Mouse (Mus musculus): ENCODE results near the gene Bach1.
"Not testable (repeated sequence)": the region's sequence is repeated elsewhere in the genome, so short reads cannot be mapped to it uniquely, and the experiment has no call there.

Gene Bach1

DNA sequence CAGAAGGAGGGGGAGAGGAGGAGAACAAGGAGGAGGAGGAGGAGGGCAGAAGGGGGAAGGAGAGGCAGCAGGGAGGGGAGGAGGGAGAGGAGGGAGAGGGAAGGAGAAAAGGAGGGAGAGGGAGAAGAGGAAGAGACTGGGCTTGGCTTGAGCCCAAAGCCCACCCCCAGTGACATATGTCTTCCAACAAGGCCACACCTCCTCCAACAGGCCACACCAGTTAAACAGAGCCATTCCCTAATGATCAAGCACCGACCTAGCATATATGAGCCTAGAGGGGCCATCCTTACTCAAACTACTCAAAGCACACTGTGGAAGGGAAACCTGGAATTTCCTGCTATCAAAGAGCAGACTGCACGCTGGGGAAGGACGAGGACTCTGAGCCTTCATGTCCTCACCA lies 16.9 kb upstream of the Bach1 start:
- no peak for DNase-seq

DNA sequence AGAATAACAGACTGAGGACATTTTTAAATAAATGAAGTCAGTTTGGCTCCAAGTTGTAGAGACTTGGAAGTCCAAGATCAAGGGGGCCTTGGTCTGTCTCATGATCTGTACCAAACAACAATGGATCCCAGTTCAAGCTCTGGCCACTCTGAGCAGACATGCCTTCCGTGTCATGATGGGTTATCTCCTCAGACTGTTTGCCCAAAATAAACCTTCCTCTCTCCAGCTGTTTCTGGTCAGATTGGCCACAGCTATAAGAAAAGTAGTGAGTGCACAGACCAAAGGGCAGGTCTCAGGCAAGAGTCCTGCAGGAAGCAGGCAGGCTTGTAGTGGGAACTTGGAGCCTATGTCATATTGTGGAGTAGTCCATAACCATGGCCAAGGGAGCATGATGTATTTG lies 12.3 kb upstream of the Bach1 start:
- DNase-seq = no peak

DNA sequence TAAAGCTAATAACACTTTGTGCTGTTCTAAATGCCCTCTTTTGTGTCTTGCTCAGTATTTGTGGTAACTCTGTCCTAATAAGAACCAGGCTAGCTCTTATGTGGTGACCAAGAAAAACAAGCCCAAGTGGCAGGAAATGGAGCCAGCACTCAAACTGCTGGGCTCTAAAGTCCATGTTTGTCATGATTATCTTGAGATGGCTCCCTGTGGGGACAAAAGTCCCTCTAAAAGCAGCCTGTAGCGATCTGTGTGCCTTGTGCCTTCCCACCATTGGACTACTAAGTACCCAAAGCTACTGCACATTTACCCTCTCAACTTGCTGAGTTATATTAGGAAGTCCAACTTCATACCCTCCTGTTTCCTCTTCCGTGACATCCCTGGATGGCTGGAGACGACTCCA lies 11.4 kb upstream of the Bach1 start:
- no peak for DNase-seq

DNA sequence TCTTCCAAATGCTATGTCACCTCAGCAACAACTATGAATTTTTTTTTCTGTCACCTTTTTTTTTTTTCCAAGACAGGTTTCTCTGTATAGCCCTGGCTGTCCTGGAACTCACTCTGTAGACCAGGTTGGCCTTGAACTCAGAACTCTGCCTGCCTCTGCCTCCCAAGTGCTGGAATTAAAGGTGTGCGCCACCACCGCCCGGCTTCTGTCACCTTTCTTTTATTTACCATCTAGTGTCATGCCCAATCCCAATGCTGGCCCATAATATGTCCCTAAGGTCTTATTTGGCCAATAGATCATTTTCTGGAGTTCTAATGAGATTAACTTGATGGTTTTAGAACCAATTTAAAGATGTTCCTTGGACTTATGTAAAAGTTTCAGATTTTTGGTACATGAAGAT lies 10.4 kb upstream of the Bach1 start:
- not testable (repeated sequence) for DNase-seq

DNA sequence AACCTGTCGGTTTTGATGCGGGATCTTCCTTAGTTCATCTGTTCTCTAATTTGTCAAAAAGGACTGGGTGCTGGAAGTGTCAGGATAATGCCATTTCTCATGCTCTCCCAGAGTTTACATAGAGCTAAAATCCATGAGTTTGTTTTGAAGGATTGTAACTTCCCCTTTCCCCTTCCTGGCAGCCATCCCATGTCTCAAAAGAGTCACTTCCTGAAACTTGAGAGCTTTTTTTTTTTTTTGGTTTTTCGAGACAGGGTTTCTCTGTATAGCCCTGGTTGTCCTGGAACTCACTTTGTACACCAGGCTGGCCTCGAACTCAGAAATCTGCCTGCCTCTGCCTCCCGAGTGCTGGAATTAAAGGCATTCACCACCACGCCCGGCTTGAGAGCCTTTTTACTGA lies 9.9 kb upstream of the Bach1 start:
- DNase-seq = not testable (repeated sequence)

DNA sequence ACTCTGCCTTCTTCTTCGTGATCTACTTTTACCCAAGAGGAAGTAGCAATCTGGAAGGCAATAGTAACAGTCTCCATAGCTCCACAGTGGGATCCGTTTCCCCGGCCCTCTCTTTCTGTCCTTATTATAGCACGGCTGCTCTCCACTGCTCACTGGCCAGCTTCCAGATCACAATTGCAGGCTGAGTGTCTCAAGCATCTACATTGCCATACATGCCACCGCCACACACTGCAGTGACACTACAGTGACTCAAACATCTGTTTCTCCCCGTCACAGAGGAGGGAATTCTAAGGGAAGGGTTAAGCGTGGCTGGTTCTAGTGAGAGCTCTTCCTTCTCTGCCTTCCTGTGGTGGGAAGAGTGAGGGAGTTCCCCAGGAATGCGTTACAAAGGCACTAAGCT lies 9.5 kb upstream of the Bach1 start:
- no peak for DNase-seq

DNA sequence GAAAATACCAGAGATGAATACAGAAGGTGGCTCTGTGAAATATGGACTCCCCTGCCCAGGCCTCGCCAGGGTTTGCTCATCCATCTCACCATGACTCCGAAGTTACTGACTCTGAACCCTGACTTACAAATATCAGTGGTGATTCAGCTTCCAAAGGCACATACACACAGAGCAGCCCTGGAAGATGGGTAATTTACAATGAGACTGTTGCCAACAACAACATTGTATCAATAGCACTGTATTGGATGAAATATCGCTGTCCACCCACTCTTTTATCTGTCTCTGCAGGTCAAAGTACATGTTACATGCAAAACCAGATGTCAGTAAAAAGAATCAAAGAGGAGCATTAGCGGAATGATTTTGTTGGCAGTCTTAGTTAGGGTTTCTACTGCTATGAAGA lies 8.2 kb upstream of the Bach1 start:
- DNase-seq = no peak

DNA sequence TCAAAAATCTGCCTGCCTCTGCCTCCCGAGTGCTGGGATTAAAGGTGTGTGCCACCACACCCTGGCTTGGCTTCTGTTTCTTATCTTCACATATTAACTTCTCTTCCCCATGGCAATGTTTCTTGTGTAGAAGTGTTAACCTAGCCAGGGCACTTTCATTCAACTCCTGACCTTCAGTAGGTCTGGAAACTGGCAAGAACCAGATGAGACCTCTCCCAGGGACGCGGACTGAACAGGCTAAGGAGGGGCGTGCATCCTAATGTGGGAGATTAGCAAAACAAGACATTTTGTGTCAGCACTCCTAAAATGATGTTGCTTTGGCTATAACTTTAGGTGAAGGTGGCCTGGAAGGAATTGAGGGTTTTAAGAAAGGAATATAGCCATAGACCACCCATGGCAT lies 7.6 kb upstream of the Bach1 start:
- no peak for DNase-seq

DNA sequence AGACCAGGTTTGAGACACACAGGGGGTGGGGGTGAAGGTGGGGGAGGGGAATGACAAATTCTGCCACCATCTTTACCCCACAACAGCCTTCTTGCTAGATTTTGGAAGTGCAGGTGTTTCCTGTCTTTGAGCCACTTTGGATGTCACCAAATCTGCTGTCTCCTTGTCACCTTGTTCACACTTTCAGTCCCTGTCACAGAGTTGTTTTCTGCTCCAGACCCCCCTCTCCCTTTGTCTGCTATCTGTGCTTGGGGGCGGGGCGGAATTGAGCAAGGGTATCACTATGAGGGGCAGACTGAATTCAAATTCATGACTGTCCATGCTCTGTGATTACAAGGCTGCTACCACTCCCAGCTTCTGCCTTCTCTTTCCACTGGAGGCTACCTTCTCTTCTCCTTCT lies 6.2 kb upstream of the Bach1 start:
- DNase-seq = no peak

DNA sequence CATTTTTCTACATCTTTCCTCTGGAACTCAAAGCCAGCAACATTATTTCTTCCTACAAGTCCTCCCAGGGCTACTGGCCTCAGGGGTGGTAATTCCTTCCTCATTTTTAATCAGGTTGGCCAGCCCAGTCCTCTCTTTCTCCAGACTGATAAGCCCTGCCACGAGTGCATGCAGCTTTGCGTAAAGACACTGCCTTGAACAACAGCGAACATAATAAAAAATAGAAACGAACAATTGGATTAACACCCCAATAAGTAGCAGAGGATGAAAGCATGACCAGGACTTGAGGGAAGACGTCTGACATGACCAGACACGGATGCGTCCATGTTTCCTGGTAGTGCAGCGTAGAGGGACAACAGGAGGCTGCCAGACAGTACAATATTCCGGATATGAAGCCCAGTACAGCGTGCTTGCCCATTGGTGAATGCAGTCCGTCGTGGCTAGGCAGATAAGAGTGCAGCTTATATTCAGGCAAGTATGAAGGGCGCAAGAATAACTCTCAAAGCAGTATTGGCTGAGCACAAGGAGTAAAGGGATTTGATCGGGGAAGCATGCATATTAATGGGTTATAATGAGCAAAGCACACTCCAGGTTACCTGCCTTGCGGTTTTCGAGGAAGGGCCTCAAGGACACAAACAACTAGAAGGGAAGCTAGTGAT lies 909 bp upstream of the Bach1 start:
- no peak for DNase-seq

DNA sequence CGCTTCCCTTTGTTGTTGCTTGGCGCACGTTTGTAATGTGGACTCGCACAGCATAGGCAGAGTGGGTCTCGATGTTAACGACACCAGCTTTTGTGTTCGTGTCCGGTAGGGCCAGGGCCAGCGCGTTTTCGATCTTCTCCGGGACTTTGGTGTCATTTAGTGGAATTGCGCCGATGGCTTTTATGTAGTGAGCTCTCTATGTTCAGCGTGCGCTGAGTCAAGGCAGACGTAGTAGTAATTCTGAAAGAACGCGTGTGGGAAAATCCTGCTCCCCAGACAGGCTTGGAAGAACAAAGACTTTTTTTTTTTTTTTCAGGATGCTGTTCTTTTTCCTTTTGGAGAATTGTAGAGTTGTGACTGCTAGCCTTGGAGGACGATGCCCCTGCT lies 554 bp downstream of the Bach1 start:
- DNase-seq = peak; percentile 57

DNA sequence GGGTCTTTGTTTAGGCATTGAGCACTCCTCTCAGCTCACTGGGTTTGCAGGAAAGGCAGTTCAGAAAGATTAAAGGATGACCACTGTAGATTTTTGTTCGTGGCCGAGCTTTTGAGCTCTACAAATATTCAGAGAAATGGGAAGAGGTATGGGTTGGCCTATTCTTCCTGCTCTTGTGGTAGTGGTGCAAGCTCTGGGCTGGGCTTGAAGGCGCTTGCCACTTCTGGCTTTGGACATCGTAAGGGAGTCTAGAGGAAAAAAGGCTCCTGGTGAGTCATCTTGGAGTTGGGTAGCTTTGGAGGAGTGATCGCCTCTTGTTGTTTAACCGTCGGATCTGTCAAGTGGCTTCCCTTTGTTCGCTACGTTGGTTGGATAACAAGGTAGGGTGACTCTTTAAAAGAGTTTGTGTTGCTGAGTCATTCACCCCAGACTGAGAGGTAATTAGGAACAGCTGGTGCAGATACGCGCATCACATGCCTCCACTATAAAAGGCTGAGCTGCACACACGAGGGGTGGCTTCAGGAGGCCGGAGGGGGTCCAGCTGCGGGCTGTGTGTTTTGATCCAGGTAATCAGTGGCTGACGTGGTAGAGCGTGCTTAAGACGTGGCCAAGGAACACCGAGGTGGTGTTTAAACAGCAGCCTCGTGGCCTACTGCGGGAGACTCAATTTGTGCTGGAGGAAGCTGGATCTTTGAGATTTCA lies 1.1 kb downstream of the Bach1 start:
- peak; percentile 78 for DNase-seq

DNA sequence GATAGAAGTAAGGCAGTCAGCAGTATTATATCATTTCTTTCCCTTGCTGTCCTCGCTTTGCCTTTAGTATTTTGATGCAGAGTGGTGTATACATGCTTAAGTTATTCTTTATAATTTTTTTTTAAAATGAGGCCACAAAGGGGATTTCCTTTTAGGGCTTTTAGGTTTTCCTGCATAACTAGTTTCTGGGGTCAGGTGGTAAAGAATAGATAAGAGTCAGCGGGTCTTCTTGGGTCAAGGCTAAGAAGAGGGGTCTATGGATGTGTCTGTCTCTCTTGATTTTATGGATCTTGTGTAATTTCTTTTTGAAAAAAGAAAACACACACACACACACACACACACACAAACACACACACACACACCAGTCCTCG lies 1.6 kb downstream of the Bach1 start:
- DNase-seq = no peak

DNA sequence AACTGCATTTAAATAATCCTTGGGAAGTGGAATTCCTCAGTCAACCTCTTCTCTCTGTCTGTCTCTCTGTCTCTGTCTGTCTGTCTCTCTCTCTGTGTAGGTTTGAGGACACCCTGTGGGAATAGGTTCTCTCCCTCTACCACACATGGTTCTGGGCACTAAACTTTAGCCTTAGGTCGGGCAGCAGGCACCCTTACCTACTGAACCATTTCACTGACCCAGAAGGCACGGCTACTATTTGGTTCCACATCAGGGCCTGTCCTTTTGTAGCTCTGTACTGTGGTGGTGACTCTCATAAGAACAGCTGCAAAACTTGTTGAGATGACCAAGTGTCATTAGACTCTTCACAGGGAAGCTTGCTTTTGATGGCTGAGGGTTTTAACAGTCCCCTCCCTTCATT lies 3.1 kb downstream of the Bach1 start:
- DNase-seq = peak; percentile 81

DNA sequence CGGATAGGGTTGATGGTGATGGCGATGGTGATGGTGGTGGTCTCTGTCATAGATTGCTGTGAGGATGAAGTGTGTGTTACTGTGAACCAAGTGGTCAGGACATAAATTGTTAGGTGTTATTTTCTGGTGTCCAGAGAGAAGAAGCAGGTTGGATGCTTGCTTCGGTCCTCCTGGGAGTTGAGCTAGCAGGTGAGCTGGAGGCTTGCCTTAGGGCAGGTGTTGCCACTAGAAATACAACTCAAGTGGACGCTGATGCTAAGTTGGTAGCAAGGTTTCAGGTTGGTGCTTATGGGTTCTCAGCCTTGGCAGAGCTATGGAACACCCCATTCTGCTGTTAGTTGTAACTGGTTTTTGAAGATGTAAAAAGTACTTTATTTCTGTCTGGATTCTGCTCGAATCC lies 4.1 kb downstream of the Bach1 start:
- DNase-seq = no peak

DNA sequence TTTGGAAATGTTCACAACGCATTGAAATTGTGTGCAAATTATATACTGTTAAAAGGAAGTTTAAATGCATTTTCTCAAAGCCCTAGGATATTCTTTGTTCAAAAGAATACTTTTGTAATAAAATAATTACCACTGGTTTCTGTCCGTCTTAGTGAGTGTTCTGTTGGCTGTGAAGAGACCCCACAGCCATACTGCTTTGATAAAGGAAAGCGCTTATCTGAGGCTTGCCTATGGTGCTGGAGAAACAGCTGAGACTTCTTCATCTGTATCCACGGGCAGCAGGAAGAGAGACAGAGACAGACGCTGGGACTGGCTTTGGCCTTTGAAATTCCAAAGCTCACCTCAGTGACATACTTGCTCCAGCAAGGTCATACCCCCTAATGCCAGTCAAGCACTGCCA lies 5.5 kb downstream of the Bach1 start:
- no peak for DNase-seq

DNA sequence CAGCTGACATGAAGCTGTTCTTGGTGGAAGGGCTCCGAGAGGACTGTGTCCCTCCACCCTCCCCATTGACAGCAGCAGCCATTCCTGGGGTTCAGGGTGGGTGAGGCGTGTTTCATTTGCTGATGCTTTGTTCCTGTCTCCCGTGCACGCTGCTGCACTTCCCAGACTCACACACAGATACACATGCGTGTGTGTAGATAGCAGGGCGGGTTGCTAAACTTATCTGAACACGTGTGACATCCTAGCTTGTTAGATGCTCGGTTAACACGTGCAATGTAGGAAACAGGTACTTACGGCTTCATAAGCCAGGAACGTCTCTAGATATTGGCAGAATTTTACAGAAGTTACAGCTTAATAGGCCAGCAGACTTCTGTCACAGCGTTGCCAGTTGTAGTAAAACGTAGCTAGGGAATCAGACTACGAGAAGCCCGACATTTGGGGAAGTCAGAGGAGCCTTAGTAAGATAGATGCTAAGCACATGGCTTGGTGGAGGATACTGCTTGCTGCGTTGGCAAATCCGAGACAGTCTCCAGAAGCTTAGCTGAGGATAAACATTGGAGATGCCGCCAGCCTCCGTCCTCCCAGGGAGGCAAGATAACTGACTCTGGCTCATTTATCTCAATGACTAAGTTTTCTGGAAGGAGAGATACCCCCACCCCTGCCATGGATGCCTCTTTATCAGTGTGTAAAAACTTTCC lies 7.3 kb downstream of the Bach1 start:
- no peak for DNase-seq

DNA sequence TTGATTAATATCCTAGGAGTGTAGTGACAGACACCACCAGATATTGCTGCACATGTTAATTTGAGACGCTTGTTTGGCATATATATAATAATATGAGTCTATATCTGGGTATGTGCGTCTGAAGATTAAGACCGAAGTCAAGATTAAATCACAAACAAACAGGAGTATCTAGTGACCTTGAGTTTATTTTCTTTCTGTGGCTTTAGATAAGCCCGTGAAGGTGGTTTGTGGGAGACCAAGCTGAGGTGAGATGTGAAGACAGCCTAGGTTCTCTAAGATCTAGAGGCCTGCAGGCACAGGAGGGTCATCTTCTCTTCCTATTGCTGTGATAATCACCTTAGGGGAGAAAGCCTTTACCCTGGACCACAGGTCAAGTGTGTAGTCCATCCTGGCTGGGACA lies 8.6 kb downstream of the Bach1 start:
- no peak for DNase-seq

DNA sequence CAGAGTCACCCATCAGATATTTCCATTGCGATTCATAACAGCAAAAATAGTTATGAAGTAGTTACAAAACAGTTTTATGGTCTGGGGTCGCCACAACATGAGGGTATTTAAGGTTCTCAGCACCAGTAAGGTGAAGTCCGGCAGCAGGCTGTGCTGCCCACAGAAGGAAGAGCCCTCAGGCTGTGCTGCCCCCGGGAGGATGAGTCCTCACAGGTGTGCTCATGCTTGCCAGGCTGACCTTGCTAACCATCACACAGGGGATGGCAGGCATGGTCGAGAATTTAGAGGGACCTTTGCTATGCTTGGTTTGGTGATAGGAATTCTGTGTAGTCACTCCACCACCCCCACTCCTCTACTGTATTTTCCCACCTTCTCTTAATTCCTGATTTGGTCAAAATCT lies 9.8 kb downstream of the Bach1 start:
- no peak for DNase-seq

DNA sequence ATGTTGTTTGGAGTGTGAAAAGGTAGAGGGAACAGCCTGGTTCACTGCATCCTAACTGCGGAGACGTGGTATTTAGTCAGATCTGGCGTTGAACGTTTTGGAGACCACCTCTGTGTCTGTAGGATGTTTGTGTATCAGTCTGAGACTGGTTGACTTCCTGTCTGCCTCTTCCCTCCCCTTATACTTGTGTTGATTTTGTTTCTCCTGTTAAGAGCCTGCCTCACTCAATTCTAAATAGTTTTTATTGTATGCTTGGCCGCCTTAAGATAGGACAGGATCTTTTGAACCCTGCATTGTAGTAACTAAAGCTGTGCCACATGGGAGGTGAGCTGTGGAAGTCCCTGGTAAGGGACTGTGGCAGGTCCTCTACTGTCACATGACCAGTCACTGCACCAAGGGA lies 10.4 kb downstream of the Bach1 start:
- DNase-seq = no peak

DNA sequence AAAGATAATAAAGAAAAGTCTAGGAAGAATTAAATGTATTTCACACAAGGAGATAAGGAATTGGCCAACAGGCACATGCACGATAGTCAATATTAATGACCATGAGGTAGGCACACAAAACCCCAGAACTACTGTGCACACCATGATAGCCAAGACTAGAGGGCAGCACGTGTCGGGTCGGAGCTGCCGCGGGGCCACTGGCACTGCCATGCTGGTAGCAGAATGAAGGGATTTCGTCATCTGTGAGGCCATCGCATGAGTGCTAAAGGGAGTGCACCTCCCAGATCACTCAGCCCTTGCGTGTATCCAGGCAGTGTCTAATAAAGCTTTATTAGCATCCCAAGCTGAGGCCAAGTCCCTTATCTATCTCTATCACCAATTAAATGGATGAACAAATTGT lies 11.2 kb downstream of the Bach1 start:
- DNase-seq = no peak

DNA sequence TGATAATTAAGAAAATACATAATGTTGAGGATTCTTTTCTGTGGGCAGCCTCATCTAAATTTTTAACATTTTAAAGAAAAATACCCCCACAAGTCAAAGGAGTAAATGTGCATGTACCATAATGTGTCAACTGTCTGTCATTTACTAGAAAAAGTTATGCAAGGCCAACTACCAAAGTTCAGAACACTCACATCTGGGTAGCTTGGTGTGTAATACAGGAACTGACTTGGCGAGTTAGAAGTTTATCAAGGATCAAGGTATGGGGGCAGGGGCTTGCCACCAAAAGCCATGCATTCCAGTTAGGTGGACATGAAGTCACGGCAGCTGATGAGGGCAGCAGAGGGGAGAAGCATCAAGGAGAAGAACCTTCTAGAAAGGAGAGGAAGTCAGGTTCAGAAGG lies 13.2 kb downstream of the Bach1 start:
- no peak for DNase-seq

DNA sequence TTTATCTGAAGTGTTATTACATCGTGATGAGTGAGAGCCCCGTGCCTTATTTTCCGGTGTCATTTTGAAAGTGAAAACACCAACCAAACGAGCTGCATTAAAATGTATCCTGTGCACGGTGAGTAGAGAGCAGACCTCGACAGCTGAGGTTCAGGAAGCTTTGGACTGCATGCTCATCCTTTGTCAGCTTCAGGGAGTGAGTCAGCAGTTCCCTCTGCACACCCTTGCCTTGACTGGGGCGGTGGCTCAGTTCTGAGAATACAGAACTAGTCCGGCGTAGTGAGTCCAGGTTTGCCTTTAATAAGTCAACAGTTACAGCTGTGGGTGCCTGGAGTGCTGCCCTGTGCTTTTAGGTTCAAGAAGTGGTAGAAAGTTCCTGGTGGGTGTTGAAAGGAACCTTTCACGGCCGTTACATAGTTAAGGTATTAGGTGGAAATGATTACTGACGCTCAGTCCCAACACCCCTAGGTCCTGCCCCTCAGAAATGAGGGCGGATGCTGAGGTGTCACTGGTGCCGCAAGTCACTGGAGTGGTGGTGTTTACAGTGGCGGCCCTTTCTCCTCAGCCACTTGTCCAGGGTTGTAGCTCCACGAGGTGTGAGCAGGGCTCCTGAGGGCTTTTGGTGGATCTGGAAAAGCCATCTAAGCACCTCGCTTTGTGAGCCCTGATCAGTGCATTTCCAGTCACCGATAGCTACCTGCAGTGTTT lies 14.4 kb downstream of the Bach1 start:
- peak; percentile 90 for DNase-seq

DNA sequence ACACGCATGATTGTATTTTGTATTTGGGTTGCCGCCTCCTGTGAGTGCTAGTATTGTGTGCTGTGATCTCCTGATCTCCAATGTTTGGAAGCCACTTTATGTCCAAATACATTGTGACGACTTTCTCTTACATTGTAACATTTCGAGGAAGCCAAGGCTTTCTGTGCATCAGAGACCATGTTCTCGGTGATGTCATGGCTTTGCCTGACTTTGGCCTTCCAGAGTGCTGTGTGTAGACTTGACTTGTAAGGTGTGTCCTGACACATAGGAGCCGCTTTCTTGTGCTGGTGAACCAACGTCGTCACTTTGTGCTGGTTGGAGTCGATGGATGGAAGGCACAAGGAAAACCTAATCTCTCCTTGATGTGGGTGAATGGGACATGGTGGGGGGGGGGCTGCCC lies 15.8 kb downstream of the Bach1 start:
- DNase-seq = no peak

Data from kidney, adult 9 months (tissue).